Mouse (Mus musculus) liver, embryonic 11.5 days (tissue): Measurements from ENCODE around the gene Tenm2. TPM values are rescaled to one million over a fixed set of nuclear protein-coding genes. Genes with fewer than 3 reads are reported as not detected.

Source experiments
- ATAC-seq: fragments of 200-750 bp; cut with Nextera tagmentation; replicated peaks from 2 replicates; pipeline ENCODE4 v1.8.0; 2017; ENCODE audit warnings: moderate number of reproducible peaks, mild to moderate bottlenecking, moderate TSS enrichment, moderate library complexity; ENCODE audit not compliant: low FRiP score
- DNase-seq: peaks from one replicate; pipeline ENCODE4 v3.0.0-alpha.2; 2017; ENCODE audit warnings: low spot score
- H3K27ac ChIP-seq: fragments of 300-500 bp; sonication (generic); 2 replicates; pipeline ENCODE4 v1.5.1; 2014; ENCODE audit warnings: mild to moderate bottlenecking, low read depth, low read length, control low read depth
- H3K27me3 ChIP-seq: fragments of 300-500 bp; sonication (generic); replicated peaks from 2 replicates; pipeline ENCODE4 v1.6.1; 2014; ENCODE audit warnings: low read length, mixed read lengths; ENCODE audit not compliant: control insufficient read depth, insufficient read depth
- H3K36me3 ChIP-seq: fragments of 300-500 bp; sonication (generic); 2 replicates; pipeline ENCODE4 v1.6.1; 2014; ENCODE audit warnings: mild to moderate bottlenecking, low read length, moderate library complexity, mixed read lengths; ENCODE audit not compliant: control insufficient read depth, insufficient read depth
- H3K4me1 ChIP-seq: fragments of 300-500 bp; sonication (generic); replicated peaks from 2 replicates; pipeline ENCODE4 v1.6.1; 2014; ENCODE audit warnings: low read length, mixed read lengths; ENCODE audit not compliant: control insufficient read depth, insufficient read depth
- H3K4me2 ChIP-seq: fragments of 300-500 bp; sonication (generic); 2 replicates; pipeline ENCODE4 v1.6.1; 2014; ENCODE audit warnings: mild to moderate bottlenecking, control low read depth, moderate library complexity
- H3K4me3 ChIP-seq: fragments of 300-500 bp; sonication (generic); 2 replicates; pipeline ENCODE4 v1.5.1; 2014; ENCODE audit warnings: low read depth, low read length, control low read depth
- H3K9ac ChIP-seq: fragments of 300-500 bp; sonication (generic); 2 replicates; pipeline ENCODE4 v1.6.1; 2014; ENCODE audit warnings: low read depth, low read length, control low read depth
- H3K9me3 ChIP-seq: fragments of 300-500 bp; sonication (generic); 2 replicates; pipeline ENCODE4 v1.6.1; 2016; ENCODE audit warnings: low read length, inconsistent platforms, mixed read lengths; ENCODE audit not compliant: control insufficient read depth
- WGBS: fragments of 180-500 bp; shearing (Covaris S2); extraction: QIAGEN DNeasy Blood & Tissue Kit; methylation state at CpG from one replicate; pipeline ENCODE4 v1.1.7; 2014; 5-methylcytosine and 5-hydroxymethylcytosine counted together
- polyA plus RNA-seq: library from polyadenylated mRNA; unstranded; fragments of >200 nt; fragmentation: Nextera tagmentation; extraction: Ambion mirVana; gene quantifications from 2 replicates; pipeline ENCODE4 v1.2.1, GENCODE M21; 2014

Gene Tenm2
- polyA plus RNA-seq = 0.40 and 0.78 TPM in 2 replicates

- ATAC-seq (peak; percentile 77), DNase-seq (peak; percentile 42)
- H3K4me1 ChIP-seq = no peaks in the 10 kb centered on the region
- H3K36me3 ChIP-seq = no peaks in the 10 kb centered on the region
- peaks cover 30% of the 10 kb centered on the region for H3K27me3 ChIP-seq
- peak within 1 kb of the TSS; percentile 56 for H3K4me3 ChIP-seq
- 1% methylated on average over 58 of the region's 59 CpGs for WGBS
- peak within 1 kb of the TSS; percentile 85 for H3K4me2 ChIP-seq
- H3K27ac ChIP-seq = no peak within 1 kb of the TSS
- H3K9me3 ChIP-seq = no peaks in the 10 kb centered on the region
- H3K9ac ChIP-seq = peak within 1 kb of the TSS; percentile 50
These were observed at the start of gene Tenm2 for GRCm38 (mm10) chr11:37235914-37236600. Gene Tenm2, minus strand, starts transcription at chr11:37235964.

GRCm38 (mm10) chr11:37285186-37285585, 49.4 kb upstream of the Tenm2 start:
- Histone ChIP-seq H3K27ac (no peak overlapping the region), H3K27me3 (no peaks in the 10 kb centered on the region), H3K9me3 (no peaks in the 10 kb centered on the region), H3K4me3 (no peak overlapping the region), H3K36me3 (no peaks in the 10 kb centered on the region), H3K9ac (no peak overlapping the region), H3K4me2 (no peak overlapping the region), H3K4me1 (no peaks in the 10 kb centered on the region)
- ATAC-seq (no peak), DNase-seq (no peak)
- 74% methylated on average over 2 of the region's 2 CpGs for WGBS

GRCm38 (mm10) chr11:37248796-37249195, 13.0 kb upstream of the Tenm2 start:
- WGBS = 60% methylated on average over 2 of the region's 2 CpGs
- H3K4me3 ChIP-seq = no peak overlapping the region
- no peak for ATAC-seq

GRCm38 (mm10) chr11:37237096-37237725, 1.4 kb upstream of the Tenm2 start:
- Histone ChIP-seq H3K4me3 (peak overlapping the region; percentile 56), H3K27ac (no peak overlapping the region), H3K9ac (no peak overlapping the region), H3K27me3 (peaks cover 30% of the 10 kb centered on the region), H3K4me2 (peak overlapping the region; percentile 85), H3K9me3 (no peaks in the 10 kb centered on the region), H3K36me3 (no peaks in the 10 kb centered on the region), H3K4me1 (no peaks in the 10 kb centered on the region)
- ATAC-seq = no peak
- DNase-seq = no peak
- WGBS = 61% methylated on average over 7 of the region's 7 CpGs

More at GRCm38 (mm10) chr11:37248796-37249195, 13.0 kb upstream of the Tenm2 start:
- DNase-seq = no peak
- Histone ChIP-seq H3K4me1 (no peaks in the 10 kb centered on the region), H3K27ac (no peak overlapping the region), H3K27me3 (no peaks in the 10 kb centered on the region), H3K36me3 (no peaks in the 10 kb centered on the region), H3K4me2 (no peak overlapping the region), H3K9me3 (no peaks in the 10 kb centered on the region), H3K9ac (no peak overlapping the region)

- H3K36me3 ChIP-seq = no peaks in the 10 kb centered on the region
- H3K27ac ChIP-seq = no peak overlapping the region
- peak overlapping the region; percentile 50 for H3K9ac ChIP-seq
- peak; percentile 55 for DNase-seq
- no peaks in the 10 kb centered on the region for H3K4me1 ChIP-seq
- 1% methylated on average over 29 of the region's 31 CpGs for WGBS
- H3K4me2 ChIP-seq = peak overlapping the region; percentile 85
- H3K9me3 ChIP-seq = no peaks in the 10 kb centered on the region
- peak; percentile 64 for ATAC-seq
- H3K4me3 ChIP-seq = peak overlapping the region; percentile 56
- H3K27me3 ChIP-seq = peaks cover 30% of the 10 kb centered on the region
These were observed 878 bp upstream of the Tenm2 start for GRCm38 (mm10) chr11:37236601-37237083.

GRCm38 (mm10) chr11:37235021-37235795, 556 bp downstream of the Tenm2 start:
- Histone ChIP-seq H3K27me3 (peaks cover 30% of the 10 kb centered on the region), H3K4me2 (peak overlapping the region; percentile 85), H3K9ac (no peak overlapping the region), H3K9me3 (no peaks in the 10 kb centered on the region), H3K4me3 (peak overlapping the region; percentile 56), H3K4me1 (no peaks in the 10 kb centered on the region), H3K36me3 (no peaks in the 10 kb centered on the region), H3K27ac (no peak overlapping the region)
- DNase-seq = no peak
- ATAC-seq = no peak
- 11% methylated on average over 18 of the region's 18 CpGs for WGBS

GRCm38 (mm10) chr11:37227404-37227803, 8.4 kb downstream of the Tenm2 start:
- no peak overlapping the region for H3K9ac ChIP-seq
- 52% methylated on average over 1 of the region's 1 CpGs for WGBS
- H3K27me3 ChIP-seq = no peaks in the 10 kb centered on the region
- no peak overlapping the region for H3K4me2 ChIP-seq
- H3K4me1 ChIP-seq = no peaks in the 10 kb centered on the region
- H3K36me3 ChIP-seq = no peaks in the 10 kb centered on the region
- DNase-seq (no peak), ATAC-seq (no peak)
- H3K4me3 ChIP-seq = no peak overlapping the region
- H3K9me3 ChIP-seq = no peaks in the 10 kb centered on the region
- no peak overlapping the region for H3K27ac ChIP-seq

GRCm38 (mm10) chr11:37226943-37227342, 8.8 kb downstream of the Tenm2 start:
- H3K27me3 ChIP-seq = no peaks in the 10 kb centered on the region
- H3K9ac ChIP-seq = no peak overlapping the region
- WGBS = 66% methylated on average over 10 of the region's 10 CpGs
- H3K36me3 ChIP-seq = no peaks in the 10 kb centered on the region
- no peaks in the 10 kb centered on the region for H3K4me1 ChIP-seq
- ATAC-seq (no peak), DNase-seq (no peak)
- H3K9me3 ChIP-seq = no peaks in the 10 kb centered on the region
- no peak overlapping the region for H3K27ac ChIP-seq
- no peak overlapping the region for H3K4me2 ChIP-seq
- H3K4me3 ChIP-seq = no peak overlapping the region
